Mouse (Mus musculus) kidney, postnatal 25 days (tissue): ENCODE measurements at regions not wholly inside any gene's neighbourhood (a gene's known extent, or its start where the extent isn't known, plus 50 kb on each side); places are given as distances from the start of the nearest gene placed in this dataset.

ENCODE experiments used
- DNase-seq, 2 experiments: peaks; one replicate each; pipeline ENCODE4 v3.0.0; 2021; ENCODE audit warnings: mixed read lengths in 2 of 2

DNA sequence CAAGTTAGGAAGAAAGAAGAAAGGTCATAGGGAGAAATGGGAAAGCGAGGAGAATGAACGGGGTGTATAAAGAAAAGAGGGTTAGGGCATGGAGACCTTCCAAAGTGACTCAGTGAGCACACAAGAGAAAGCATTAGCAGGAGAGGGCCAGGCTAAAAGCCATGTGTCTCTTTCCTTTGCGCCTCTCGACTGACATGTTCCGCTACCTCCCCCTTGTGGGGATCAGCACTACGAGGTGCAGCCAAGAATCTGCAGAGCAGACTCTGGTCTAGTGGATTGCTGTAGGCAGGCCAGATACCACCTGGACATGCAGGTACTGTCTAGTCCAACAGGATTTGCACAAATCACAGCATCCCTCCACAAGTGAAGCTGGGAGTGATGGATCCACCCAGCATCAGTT is 54.0 kb downstream of the Kcna5 start:
- peak in 1 of 2 experiments; percentile 11 for DNase-seq

DNA sequence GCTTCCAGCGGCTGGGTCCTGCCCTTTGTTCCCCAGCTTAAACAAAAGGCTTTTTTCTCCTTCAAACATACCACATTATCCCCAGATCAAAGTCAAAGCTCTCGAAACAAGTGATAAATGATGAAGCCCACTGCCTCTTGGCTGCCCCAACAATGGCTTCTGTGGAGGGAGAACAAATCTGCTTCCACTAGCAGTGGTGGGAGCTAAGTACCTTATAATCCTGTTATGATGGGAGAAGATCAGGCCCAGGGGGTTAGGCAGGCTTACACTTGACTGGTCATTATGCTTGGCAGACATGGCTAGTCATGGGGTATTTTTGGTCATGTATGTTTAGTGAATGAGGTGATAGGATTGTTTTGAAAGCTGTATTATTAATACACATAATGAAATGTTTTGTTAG is 57.7 kb downstream of the Kcna5 start:
- DNase-seq = no peak

DNA sequence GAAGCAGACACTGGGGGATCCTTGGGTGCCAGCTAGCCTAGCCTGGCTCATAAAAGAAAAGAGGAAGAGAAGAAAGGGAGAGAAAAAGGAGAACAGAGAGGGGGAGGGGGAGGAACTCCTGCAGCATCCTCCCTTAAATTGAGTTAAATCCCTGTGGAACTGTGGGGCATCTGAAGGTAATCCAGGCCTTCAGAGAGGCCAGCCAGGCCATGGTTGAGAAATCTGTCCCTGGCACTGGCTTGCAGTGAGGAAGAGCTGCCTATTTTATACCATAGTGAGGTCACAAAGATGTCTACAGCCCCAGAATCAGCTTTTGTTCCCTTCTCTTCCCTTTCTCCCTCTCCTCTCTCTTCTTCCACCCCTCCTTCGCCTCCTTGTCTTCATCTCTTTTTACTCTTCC is 58.5 kb downstream of the Kcna5 start:
- no peak for DNase-seq

DNA sequence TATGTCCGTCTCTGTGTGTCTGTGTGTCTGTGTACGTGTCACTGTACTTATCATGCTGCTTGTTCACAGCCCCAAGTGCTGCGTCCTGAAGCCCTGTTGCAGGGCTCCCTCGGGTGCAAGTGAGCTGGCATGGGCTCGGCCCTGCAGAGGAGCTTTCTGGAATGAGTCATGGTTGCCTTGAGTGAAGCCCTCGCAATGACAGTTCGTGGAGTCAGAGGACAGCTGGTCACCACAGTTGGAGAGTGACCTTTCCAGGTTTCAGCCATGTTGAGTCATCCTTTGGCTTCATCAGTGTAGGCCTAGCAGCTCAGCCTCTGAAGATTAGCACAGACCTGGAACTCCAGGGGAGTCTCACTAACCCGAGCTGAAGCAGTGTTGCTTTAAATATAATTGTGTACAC is 59.7 kb downstream of the Kcna5 start:
- no peak for DNase-seq

DNA sequence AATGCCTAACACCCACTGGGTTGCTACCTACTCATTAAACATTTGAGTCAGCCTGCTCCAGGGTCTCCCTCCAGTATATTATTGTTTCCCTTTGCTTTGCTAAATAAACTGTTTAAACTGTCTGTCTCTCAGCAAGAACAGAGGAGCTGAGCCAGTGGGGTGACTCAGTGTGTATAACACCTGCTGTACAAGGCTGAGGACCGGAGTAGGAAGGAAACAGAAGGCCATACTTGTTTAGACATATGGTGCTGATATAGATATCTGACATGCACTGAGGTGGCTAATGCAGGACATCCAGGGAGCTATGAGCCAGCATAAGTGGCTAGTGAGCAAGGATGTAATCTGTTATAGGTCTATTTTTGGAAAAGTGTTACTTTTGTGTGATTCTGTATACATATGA is 81.5 kb downstream of the Kcna5 start:
- DNase-seq = no peak

DNA sequence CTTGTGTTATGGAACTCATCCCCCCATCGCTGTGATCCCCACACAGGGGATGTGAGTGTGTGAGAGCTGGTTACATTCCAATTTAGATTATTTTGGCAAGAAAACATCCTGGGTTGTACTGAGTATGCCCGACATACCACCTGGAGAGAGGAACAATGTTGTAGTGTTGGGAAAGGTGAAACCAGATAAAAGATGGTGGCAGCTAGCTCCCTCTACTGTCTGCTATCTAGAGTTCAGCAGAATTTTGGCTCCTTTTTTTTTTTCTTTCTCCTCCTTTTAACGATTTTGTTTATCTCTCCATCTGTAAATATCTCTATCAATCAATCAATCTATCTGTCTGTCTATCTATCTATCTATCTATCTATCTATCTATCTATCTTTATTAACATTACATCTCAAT is 89.7 kb downstream of the Kcna5 start:
- DNase-seq = no peak

DNA sequence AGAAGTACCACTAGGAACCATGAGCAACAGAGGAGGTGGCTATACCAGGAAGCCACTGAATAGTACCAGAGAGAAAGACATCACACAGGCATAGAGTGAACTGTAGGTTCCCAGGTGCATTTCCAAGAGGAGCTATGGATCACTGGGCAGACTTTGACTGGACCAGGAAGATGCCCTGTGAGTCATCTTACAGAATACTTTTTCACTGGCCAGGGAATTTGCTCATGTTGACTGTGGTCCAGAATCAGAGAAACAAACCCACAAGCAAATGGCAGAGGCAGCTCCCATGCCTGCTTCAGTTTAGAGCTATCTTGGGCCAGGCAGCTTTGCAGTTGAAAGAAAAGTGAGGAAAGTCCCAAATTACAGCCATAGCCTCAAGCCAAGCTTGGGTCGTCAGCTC is 95.0 kb downstream of the Kcna5 start:
- DNase-seq = no peak

DNA sequence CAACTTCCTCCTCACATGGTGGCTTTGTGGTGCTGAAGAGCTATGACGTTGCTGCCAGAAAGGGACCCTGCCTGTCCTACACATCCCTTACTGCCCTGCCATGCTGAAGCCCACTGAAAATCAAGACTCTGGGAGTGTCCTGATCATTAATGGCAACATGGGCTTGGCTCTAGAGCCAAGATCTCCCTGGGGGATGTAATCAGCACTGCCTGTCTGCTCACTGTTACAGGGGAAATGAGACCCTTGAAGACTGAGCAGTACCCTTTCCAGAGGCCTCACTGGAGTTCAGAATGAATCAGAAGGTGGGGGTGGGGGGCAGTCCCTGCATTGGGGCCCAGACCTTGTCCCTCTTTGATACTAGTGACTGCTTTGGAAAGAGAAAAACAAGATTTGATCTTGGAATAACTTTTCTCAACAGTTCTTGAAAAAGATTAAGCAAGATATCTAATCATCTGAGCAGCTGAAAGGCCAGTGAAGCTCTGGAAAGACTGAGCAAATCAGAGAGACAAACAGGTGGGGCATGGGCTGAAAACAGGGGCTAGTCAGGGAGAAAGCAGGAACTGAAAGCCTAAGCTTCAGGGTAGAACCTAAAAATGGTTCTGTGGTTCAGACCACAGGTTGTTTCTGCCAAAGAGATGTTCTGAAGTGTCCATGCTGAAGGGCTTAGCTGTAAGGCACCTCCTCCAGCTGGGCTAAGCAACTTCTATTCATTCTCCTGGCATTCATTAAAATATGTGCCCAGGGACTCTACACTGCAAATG is 97.1 kb downstream of the Kcna5 start:
- no peak for DNase-seq

DNA sequence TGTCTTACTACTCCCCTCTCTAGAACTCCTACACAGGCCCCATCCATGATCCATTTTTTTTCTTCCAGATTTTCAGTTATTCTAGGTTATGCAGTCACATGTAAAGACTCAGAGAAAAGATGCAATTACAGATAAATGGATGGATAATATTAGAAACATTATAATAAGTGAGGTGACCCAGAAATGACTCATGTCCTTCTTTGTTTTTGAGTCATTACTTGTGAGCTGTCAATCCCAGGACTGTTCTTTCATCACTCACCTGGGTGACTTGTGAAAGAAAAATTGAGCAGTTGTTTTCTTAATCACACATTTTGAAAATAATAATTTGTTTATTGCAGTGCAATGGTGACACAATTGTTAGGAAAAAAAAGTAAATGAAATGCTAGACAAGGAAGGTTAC is 108.0 kb downstream of the Kcna5 start:
- DNase-seq = no peak

DNA sequence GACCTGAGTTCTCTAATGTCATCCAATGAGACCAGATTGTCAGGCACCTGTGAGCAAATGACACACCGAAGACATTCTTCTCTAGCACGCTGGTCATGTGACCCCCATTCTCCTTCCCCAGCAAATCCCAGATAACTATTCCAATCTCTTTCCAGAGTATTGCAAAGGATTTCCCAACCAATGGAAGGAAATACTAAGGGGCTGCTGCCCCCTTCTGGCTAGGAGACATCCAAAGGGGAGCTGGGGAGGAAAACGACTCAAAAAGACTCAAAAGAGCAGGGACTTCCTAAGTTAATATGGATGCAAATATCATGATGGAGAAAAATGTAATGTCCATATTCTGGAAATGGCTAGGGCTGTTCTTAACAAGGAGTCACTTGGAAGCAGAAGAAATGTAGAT is 129.5 kb downstream of the Kcna5 start:
- peak; percentile 49 to 71 for DNase-seq

DNA sequence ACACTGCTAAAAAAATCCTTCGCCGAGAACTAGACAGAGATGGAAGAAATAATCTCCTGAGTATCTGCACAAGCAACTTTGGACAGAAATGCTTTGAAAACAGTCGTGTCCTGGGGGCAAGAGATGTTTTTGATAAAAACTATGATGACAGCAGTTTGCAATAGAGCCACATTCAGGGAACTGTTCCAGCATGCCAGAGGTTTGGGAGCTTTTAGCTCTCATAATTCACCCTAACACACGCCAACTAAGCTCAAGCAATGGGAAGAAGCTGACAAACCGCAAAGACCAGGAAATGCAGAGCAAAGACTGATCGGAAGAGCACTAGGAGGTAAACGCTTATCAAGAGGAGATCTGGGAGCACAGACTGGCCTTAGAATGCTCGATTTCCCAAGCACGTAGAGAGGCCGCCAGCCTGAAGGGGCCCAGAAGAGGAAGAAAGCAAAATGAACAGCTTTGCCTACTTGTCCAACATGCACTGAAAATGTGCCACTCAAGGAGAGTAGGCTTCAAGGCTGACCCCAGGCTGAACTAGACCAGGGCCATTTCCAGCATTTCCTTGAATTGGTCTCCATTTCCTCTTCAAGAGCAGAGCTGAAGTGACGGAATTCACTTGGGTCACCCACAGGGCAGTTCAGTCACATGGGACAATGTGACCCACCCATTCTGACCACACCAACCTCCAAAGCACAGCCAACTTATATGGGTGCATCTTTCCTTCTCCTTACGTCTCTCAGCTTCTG is 130.7 kb downstream of the Kcna5 start:
- DNase-seq = peak; percentile 49 to 78

DNA sequence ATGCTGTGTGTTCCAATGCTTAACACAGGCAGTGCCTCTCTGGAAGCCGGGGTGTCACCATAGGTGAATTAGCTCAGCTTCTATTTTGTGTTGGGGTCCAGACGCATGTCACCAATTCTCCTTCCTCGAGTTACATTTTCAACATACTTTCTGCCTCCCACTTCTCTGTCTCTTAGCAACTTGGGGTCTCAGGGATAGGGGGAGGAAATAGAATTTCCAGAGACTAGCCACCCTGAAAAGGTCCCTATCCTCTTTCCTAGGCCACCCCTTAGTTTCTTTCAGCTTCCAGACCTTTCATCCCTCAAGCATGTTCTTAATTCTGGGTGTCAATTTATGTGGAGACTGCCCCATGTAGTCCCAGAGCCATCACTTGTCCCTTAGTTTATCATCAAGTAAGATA is 135.6 kb downstream of the Kcna5 start:
- no peak for DNase-seq

DNA sequence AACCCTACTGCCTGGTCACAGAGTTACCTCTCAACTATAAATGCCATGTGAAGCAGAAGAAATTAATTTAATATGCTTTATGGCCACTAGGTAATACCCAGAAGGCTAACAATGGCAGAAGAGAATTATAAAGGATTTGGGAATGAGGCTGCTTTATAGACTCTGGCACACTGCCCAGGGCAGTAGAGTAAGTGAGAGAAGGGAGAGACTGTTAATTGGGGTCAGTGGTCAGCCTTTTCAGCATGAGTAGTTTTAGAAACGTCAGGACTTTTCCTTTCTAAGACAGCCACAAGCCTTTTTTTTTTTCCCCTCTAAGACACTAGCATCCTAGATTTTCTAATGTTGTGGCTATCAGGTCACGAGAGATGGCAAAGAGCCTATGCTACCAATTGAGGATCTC is 136.6 kb downstream of the Kcna5 start:
- DNase-seq = peak; percentile 62 to 68

DNA sequence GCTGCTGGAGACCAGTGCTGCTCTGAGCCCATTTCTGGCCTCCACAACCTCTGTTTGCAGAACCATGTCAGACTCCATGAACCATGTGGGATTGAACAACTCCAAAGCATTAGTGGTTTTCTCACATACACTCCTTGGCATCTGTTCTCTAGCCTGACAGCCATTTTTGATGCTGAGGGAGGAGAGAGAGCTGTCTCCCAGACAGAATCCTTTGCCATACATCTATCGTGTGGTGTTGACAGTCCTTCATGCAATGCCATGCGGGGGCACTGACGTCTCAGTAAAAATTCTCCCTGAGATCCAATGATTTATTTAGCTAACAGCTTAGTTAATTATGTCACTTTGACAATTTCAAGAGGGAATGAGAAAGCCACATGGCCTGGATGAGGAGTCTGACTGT is 140.2 kb downstream of the Kcna5 start:
- DNase-seq = no peak

DNA sequence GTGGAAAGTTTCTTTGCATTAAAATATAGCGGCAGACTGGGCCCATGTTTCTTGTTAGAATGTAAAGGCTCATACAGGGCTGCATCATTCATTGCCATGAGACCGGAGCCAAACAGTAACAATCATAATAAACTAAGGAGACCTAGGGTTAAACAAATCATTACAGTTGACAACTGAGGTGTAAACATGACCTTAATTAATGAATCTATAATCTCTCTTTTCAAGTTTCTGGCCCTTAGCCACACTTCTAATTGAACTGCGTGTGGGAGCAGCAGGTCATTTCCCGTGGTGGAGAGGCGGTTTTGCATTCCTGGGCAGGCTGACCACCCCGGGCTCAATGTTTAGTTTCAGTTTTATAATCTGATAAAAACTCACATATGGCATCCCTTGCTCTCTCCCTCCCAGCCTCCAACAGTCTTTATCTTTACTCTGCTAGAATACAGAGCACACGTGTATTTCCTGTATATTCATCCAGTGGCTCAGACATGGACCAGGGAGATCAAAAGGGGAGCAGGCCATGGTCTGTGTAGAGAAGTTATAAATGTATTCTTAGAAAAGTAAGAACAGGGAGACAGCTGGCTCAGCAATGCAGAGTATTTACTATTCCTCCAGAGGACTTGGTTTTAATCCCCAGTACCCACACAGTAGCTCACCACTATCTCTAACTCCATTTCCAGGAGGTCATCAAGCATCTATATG is 141.0 kb downstream of the Kcna5 start:
- peak in 1 of 2 experiments; percentile 7 for DNase-seq

DNA sequence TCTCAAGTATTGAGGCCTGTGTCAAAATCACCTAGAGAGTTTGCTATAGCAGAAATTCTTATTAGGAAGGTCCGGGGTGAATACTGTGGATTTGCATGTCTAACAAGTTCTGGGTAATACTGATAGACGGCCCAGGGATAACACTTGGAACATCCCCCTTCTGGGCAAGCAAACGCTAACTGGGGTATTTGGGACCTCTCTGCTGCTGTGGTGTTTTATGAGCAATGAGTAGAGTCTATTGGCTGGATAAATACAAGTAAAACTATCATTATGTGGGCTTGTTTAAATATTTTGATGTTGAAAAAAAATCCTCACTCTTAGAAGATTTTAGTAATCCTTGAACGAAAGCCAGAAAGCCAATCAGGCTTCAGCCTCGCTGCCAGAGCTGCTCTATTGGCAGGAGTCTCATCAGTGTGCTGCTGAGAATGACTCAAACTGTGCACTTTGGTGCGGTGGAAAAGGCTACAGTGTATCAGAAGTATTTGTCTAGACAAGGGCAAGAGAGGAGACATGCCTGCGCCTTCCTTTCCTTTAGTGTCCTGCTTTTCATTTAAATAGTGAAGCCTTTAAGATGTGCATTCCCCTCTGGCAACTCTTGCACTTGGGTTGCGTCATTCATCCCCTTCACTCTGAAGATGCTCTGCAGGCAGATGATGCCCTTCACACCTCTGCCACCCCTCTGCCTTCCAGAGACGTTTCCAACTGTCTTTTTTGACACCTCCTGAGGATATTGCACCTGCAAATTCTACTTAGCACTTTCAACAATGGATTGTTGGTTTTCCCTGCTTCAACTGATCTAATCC is 150.8 kb downstream of the Kcna5 start:
- DNase-seq = no peak

DNA sequence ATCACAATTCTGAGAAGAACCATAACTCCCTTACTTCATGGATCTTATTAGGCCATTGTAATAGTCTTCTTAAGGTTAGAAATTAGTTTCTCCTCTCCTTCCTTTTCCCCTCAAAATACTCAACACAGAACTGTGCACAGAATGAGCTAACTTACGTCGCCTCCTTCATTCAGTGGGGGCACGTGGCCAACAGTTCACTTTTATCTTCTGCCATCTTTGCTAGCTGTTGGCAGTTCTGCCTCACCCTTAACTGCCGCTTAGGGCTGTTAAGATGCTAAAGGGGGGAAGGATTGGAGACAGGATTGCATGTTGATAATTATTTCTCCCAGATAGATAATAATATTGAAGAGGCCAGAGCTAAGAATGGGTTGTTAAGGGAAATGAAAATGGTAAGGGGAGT is 158.0 kb downstream of the Kcna5 start:
- DNase-seq = no peak

DNA sequence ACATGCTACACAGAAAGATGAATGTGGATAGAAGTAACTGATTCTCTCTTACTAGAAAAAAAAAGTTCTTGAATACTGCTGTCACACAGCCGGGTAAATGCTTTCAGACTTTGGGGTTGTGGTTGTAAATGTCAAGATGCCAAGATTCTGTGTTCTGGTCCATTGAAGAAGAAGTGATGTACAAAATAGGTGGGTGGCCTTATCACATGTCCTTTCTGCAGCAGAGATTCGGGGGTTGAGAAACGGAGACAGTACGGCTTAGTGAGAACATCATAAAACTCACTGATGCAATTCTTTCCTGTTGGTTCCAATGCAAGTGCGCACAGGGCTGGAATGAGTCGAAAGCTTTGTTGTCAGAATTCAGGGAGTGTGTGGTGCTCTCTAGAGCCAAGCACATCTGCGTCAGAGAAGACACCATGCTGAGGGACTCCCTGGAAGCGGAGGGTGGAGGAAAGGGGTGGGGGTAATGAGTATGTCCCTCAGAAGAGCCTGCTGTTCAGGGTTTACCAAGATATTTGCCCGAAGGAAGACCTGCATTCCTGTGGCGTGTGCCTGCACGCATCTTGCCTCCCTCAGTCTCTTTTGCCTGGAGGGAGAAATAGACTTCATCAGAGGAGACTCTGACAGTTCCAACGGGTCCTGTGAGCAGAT is 160.1 kb downstream of the Kcna5 start:
- DNase-seq = no peak

DNA sequence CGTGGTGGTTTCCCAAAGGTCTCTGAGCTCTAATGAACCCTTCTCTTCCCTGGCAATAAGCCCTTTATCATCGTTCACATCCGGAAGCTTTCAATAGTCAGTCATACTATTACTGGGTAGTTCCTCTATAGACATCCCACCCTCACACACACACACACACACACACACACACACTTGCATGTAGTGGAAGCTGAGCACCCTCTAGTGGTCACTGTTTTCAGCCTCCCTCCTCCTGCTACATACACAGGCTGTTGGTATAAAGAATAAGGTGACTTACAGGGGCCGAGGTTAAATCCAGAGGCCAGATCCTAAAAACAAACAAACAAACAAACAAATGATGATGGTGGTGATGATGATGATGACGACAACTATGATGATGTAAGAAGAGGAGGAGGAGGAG is 163.2 kb downstream of the Kcna5 start:
- DNase-seq = peak; percentile 67 to 80

DNA sequence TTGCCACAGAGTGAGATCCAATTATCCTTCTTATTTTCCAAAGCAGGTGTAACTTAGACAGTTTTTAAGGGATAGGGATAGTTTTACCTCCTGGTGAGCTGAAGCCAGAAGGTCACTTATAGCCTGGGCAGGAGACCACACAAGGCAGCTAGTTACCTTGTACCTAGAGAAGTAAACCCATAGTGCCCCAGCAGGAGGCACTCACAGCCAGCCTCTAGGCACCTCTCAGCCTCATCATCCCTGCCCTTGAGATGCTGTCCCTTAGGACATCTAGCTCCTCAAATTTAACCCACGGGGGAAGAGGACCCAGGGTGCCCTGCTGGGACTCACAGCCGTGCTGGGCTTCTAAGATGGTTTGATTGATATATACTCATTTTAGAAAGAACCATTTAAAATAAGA is 163.7 kb downstream of the Kcna5 start:
- DNase-seq = no peak

DNA sequence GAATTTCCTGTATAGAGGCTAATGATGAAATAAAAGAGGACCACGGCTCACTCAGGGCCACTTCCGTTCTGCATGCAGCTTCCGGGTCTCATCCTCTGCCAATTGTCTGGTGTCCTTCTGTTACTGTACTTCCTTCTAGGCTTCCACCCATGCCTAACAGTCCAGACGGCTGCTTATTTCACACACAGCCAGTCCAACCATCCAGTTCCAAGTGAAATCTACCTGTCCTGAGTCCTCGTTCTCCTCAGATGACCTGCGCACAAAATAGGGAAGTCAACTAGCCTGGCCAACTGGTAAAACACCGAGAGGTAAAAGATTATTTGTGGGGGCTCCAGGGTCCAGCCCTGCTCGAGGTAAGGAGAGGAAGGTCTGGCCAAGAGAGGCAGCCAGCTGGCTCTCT is 169.7 kb downstream of the Kcna5 start:
- DNase-seq = no peak

DNA sequence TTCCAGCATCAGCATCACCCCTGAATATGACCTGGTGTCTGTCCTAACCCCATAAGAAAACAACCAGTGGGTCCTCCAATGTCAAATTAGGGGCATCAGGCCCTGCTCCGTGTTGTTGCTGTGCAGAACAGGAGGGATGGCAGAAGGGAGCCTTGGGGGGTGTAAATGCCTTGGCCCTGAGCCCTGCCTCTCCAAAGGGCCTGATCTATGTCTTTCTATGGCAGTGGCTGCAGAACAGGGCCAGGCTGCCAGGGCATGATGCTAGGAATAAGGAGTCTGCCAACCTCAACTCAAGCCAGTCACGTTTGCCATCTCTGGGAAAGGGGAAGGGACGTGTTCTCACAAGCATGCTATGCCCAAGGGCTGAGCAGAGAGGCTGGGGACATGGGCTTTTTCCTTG is 172.9 kb downstream of the Kcna5 start:
- DNase-seq = no peak

DNA sequence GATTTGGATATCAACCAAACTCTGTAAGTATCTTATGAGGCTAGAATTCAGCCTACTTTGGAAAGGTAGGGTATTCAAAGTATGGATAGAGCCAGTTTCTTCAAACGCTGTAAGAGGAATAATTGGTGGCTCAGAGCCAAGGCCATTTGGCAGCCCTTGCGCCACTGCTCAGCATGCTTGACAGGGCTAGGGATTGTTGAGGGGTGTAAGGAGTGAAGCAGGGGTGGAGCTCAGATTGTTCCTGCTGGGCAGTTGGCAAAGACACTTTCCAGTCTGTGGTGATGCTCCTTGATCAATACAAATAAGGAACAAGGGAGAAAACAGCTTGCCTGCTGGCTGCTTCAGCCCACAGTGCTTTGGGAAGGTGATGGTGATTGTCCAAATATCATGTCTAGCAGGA is 181.9 kb downstream of the Kcna5 start:
- peak in 1 of 2 experiments; percentile 10 for DNase-seq
